Mouse (Mus musculus) heart, embryonic 14.5 days (tissue): ENCODE results near the gene Snx18. TPM values are rescaled to one million over a fixed set of nuclear protein-coding genes. Genes with fewer than 3 reads are reported as not detected.

ENCODE experiments used
- ATAC-seq: fragments of 200-750 bp; cut with Nextera tagmentation; 2 replicates; pipeline ENCODE4 v1.8.0; 2017; ENCODE audit warnings: low read depth, moderate TSS enrichment; ENCODE audit not compliant: insufficient number of reproducible peaks, insufficient read depth, low FRiP score
- H3K27ac ChIP-seq, 2 experiments: fragments of 200-500 bp in 1 of 2; fragments of 300-500 bp in 1 of 2; sonication (generic) in 1 of 2; replicated peaks in 1 of 2; 2 replicates each; pipeline ENCODE4 v1.5.1; 2012 to 2014; ENCODE audit warnings: low read depth in 2 of 2, low read length in 2 of 2, control low read depth in 1 of 2, mild to moderate bottlenecking in 1 of 2, mixed read lengths in 1 of 2; ENCODE audit not compliant: control insufficient read depth in 1 of 2, insufficient read depth in 1 of 2
- H3K27me3 ChIP-seq: fragments of 300-500 bp; sonication (generic); 2 replicates; pipeline ENCODE4 v1.6.1; 2014; ENCODE audit warnings: mild to moderate bottlenecking, low read length, control low read depth; ENCODE audit not compliant: control insufficient read depth, insufficient read depth
- H3K36me3 ChIP-seq: fragments of 300-500 bp; sonication (generic); 2 replicates; pipeline ENCODE4 v1.6.1; 2014; ENCODE audit warnings: mild to moderate bottlenecking, control low read depth, low read length, mixed read lengths; ENCODE audit not compliant: control insufficient read depth, insufficient read depth
- H3K4me1 ChIP-seq, 2 experiments: fragments of 200-500 bp in 1 of 2; fragments of 300-500 bp in 1 of 2; sonication (generic) in 1 of 2; 2 replicates each; pipeline ENCODE4 v1.6.1; 2012 to 2014; ENCODE audit warnings: low read length in 2 of 2, control low read depth in 1 of 2, mixed read lengths in 1 of 2; ENCODE audit not compliant: control insufficient read depth in 2 of 2, insufficient read depth in 2 of 2
- H3K4me2 ChIP-seq: fragments of 300-500 bp; sonication (generic); 2 replicates; pipeline ENCODE4 v1.6.1; 2014; ENCODE audit warnings: mild to moderate bottlenecking, low read length
- H3K4me3 ChIP-seq, 2 experiments: fragments of 200-500 bp in 1 of 2; fragments of 300-500 bp in 1 of 2; sonication (generic) in 1 of 2; 2 replicates each; pipeline ENCODE4 v1.5.1; 2012 to 2014; ENCODE audit warnings: low read length in 2 of 2, mild to moderate bottlenecking in 2 of 2, control low read depth in 1 of 2, low read depth in 1 of 2, moderate library complexity in 1 of 2; ENCODE audit not compliant: control insufficient read depth in 1 of 2, insufficient read depth in 1 of 2
- H3K9ac ChIP-seq: fragments of 300-500 bp; sonication (generic); 2 replicates; pipeline ENCODE4 v1.6.1; 2014; ENCODE audit warnings: mild to moderate bottlenecking, low read length
- H3K9me3 ChIP-seq: fragments of 300-500 bp; sonication (generic); 2 replicates; pipeline ENCODE4 v1.6.1; 2016; ENCODE audit warnings: low read length, control low read depth; ENCODE audit not compliant: control insufficient read depth
- WGBS: fragments of 180-500 bp; shearing (Covaris S2); extraction: QIAGEN DNeasy Blood & Tissue Kit; methylation state at CpG from one replicate; pipeline ENCODE4 v1.1.7; 2014; 5-methylcytosine and 5-hydroxymethylcytosine counted together
- polyA plus RNA-seq: library from polyadenylated mRNA; unstranded; fragments of >200 nt; fragmentation: Nextera tagmentation; extraction: Ambion mirVana; gene quantifications from 2 replicates; pipeline ENCODE4 v1.2.1, GENCODE M21; 2014

Snx18 gene
- polyA plus RNA-seq, 1 experiment from 2014 or later, result 22.6 TPM

- Histone ChIP-seq H3K4me2 (no peak overlapping the region), H3K27me3 (no peaks in the 10 kb centered on the region), H3K4me3 (no peak overlapping the region), H3K9me3 (no peaks in the 10 kb centered on the region), H3K9ac (no peak overlapping the region), H3K36me3 (peaks cover 14% of the 10 kb centered on the region), H3K27ac (no peak overlapping the region), H3K4me1 (peaks cover 33 to 75% of the 10 kb centered on the region in 2 experiments)
- 60% methylated on average over 7 of the region's 7 CpGs for WGBS
- ATAC-seq, result no peak
Observed at GRCm38 (mm10) chr13:113607371-113607770, 11.0 kb downstream of the Snx18 start.

- H3K27me3 ChIP-seq, result no peaks in the 10 kb centered on the region
- H3K4me3 ChIP-seq, result no peak overlapping the region
- ATAC-seq, result no peak
- 73% methylated on average over 18 of the region's 18 CpGs for WGBS
- H3K4me1 ChIP-seq, result peaks cover 33 to 75% of the 10 kb centered on the region in 2 experiments
- H3K9me3 ChIP-seq, result no peaks in the 10 kb centered on the region
- no peak overlapping the region for H3K4me2 ChIP-seq
- H3K9ac ChIP-seq, result no peak overlapping the region
- no peak overlapping the region for H3K27ac ChIP-seq
- H3K36me3 ChIP-seq, result peaks cover 10% of the 10 kb centered on the region
Observed at GRCm38 (mm10) chr13:113606741-113607358, 11.5 kb downstream of the Snx18 start.

DNA sequence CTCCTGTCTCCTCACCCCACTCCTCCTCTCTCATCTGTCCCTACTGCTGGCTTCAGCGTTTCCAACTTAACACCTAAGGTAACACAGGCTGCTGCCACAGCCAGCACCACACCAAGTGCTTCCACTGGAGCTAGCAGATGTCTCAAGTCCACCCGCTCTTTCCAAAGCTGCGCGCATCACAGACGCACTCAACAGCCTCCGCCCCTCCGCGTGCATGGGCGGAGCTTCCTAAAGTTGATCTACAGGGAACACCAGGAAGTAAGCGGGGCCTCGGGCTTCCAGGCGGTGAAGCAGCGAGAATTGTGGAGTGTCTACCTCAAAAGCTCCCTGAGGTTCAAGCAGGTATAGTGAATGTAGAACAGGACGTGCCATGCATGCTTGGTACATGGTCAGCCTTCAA is 12.2 kb downstream of the Snx18 start:
- 76% methylated on average over 14 of the region's 14 CpGs for WGBS
- H3K4me1 ChIP-seq, result peaks cover 27 to 68% of the 10 kb centered on the region in 2 experiments
- no peak overlapping the region for H3K4me3 ChIP-seq
- H3K27me3 ChIP-seq, result no peaks in the 10 kb centered on the region
- H3K9ac ChIP-seq, result no peak overlapping the region
- peak overlapping the region; percentile 22; the same call in 1 of the 2 replicates for H3K4me2 ChIP-seq
- no peak overlapping the region for H3K27ac ChIP-seq
- peaks cover 3% of the 10 kb centered on the region; the same call in 1 of the 2 replicates for H3K36me3 ChIP-seq
- ATAC-seq, result no peak
- H3K9me3 ChIP-seq, result no peaks in the 10 kb centered on the region

- Histone ChIP-seq H3K27ac (no peak overlapping the region), H3K9me3 (no peaks in the 10 kb centered on the region), H3K36me3 (0 out of 2 replicates have a peak, but pooled peaks cover 2% of the 10 kb centered on the region), H3K4me1 (peaks cover 25 to 63% of the 10 kb centered on the region in 2 experiments), H3K4me3 (no peak overlapping the region), H3K4me2 (no peak overlapping the region), H3K9ac (no peak overlapping the region), H3K27me3 (no peaks in the 10 kb centered on the region)
- ATAC-seq, result no peak
- 90% methylated on average over 10 of the region's 10 CpGs for WGBS
Observed at GRCm38 (mm10) chr13:113605693-113606092, 12.7 kb downstream of the Snx18 start.

DNA sequence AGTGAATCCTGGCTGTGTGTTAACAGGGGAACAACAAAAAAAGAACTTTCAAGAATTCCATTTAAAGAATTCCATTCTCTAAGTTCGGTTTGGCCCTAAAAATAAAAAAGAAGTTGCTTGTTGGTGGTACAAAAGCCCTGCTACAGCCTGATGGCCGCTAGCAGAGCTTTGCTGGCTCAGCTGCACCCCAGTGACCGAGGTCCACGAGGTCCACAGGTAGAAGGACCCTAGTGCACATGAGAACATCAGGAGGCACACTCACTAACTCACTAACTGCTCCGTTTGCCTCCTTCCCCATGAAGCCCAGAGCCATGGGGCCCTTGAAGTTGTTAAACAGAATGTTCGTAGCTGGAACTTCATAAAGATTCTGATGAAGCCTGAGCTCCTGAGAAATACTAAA is 14.0 kb downstream of the Snx18 start:
- Histone ChIP-seq H3K27ac (no peak overlapping the region), H3K4me2 (no peak overlapping the region), H3K4me1 (peaks cover 19 to 53% of the 10 kb centered on the region in 2 experiments), H3K27me3 (no peaks in the 10 kb centered on the region), H3K36me3 (no peaks in the 10 kb centered on the region), H3K4me3 (no peak overlapping the region), H3K9ac (no peak overlapping the region), H3K9me3 (no peaks in the 10 kb centered on the region)
- 59% methylated on average over 6 of the region's 6 CpGs for WGBS
- ATAC-seq, result no peak

DNA sequence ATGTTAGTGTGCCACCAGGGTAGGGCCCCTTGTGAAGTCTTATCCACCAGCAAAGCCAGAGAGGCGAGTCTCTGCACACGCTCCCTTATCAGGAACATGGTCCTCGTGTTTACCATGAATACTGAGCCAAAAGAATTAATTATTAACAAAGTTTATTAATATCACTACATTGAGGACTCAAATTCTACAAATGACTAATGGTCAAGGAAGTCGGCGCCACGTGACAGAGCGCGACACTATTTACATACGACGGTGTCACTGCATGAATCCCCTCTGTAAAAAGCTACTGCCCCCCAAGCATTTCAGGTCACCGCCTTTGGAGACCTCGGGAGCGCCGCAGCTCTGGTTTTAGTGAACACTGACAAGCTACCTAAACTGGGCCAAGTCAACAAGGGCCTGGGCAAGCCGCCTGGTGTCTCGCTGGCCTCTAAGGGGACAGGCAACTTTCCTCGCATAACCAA is 15.5 kb downstream of the Snx18 start:
- Histone ChIP-seq H3K4me2 (no peak overlapping the region), H3K27me3 (no peaks in the 10 kb centered on the region), H3K9ac (no peak overlapping the region), H3K4me1 (peaks cover 17 to 55% of the 10 kb centered on the region in 2 experiments), H3K9me3 (no peaks in the 10 kb centered on the region), H3K27ac (no peak overlapping the region), H3K36me3 (no peaks in the 10 kb centered on the region), H3K4me3 (no peak overlapping the region)
- ATAC-seq, result no peak
- 73% methylated on average over 17 of the region's 17 CpGs for WGBS

DNA sequence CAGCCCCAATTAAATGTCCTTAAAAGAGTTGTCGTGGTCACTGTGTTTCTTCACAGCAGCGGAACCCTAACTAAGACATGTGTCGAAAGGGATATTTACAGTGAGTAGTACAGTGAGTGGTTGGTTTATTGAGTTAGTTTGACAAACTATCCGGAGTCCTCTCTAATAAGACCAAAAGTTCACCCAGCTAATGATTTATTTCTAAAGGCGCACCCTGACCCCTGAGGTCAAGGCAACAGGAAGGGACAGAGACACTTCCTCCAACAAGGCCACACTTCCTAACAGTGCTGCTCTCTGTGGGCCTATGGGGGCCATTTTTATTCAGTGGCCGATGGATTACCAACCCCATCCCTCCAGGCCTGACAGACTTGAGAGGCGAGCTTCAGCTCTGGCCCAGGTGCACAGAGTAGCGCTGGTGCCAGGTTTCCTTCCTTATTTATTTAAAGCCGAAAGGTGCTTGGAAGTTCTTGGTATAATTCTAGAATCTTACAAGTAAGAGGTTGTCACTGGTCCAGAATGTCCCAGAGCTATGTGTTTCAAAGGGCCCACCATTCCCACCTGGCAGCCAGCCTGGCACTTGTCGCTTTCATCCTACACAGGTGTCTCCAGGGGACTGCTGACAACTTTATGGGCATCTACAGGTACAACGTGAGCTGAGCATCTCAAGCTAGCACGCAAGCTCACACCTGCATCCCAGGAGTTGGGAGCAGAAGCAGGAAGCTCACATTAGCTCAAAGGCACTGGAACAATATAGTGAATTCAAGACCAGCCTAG is 16.3 kb downstream of the Snx18 start:
- Histone ChIP-seq H3K9ac (no peak overlapping the region), H3K27me3 (no peaks in the 10 kb centered on the region), H3K9me3 (no peaks in the 10 kb centered on the region), H3K27ac (no peak overlapping the region), H3K4me2 (no peak overlapping the region), H3K4me1 (peaks cover 24 to 57% of the 10 kb centered on the region in 2 experiments), H3K4me3 (no peak overlapping the region), H3K36me3 (no peaks in the 10 kb centered on the region)
- ATAC-seq, result no peak
- WGBS, result 90% methylated on average over 12 of the region's 12 CpGs
